In the genomic region with DNA sequence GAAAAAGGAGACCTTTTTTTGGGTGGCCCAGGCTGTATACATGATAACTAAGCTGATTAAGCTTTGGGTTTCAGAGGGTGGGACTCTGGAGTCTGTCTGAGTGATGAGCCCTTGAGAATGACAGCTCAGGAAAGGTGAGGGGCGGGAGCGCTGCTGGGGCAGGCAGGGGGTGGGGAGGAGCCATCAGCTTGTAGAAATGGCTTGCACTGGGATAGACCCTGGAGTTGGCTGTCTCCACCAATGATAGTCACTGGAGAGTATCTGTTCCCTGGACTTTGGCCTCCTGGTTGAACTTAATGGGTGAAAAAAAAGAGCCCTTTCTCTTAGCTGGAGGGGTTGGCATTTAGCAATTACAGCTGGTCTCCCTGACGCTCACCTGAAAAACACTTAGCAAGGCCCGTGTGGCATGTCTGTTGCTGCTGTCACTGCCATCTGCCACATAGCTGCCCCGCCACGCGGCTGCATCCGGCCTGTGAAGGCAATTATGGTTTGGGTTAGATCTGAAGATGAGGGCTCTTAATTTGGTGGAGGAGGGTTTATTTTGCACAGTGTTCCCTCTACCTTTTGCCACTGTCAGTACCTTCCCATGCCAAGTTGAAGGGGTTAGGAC, we compare ENCODE assay signal across 9 mouse cellular contexts. TPM values are rescaled to one million over a fixed set of nuclear protein-coding genes. Genes with fewer than 3 reads are reported as not detected.
DNase-seq lines count a peak whose midpoint lies in the region; ATAC-seq lines count a peak whose summit lies in the region.
"Had no signal": no experiment of that assay in that cellular context is flagged by ENCODE, and none has a peak within 500 bp of the region (broad histone marks: within the 10 kb centered on the region; RNA-seq: fewer than 3 reads in every experiment).

No protein-coding gene starts in this region.

- H3K36me3 ChIP-seq in liver, embryonic 15.5 days (replicated peaks), result peaks cover 15% of the 10 kb centered on the region
- peaks cover 21% of the 10 kb centered on the region for H3K36me3 ChIP-seq in liver, embryonic 11.5 days (ENCODE audit: control insufficient read depth, insufficient read depth, low read length)
- peaks cover 45% of the 10 kb centered on the region for H3K36me3 ChIP-seq in hindbrain, embryonic 14.5 days (replicated peaks; ENCODE audit: control insufficient read depth, insufficient read depth)

- intact Hi-C loops in gastrocnemius, postnatal 36 days (cut with DNase I), result no loop called here

- H3K4me2 ChIP-seq in liver, embryonic 15.5 days, result peak overlapping the region; percentile 43; the same call in 1 of the 2 replicates
- H3K4me2 ChIP-seq in liver, embryonic 11.5 days, result no peak overlapping the region
- no peak overlapping the region for H3K4me2 ChIP-seq in hindbrain, embryonic 14.5 days (replicated peaks)
- H3K4me2 ChIP-seq: limb, embryonic 15.5 days had no signal

- no peak for DNase-seq in liver, embryonic 11.5 days (ENCODE audit: low spot score)
- peak; percentile 53 for DNase-seq in cerebellum, adult 9-11 months
- DNase-seq in hindbrain, embryonic 14.5 days (ENCODE audit: low spot score), result no peak
- peak; percentile 53 for DNase-seq in naive thymus-derived CD4-positive, alpha-beta T cell, adult 2 months (ENCODE audit: low read depth)
- no peak for DNase-seq in right cerebral cortex, adult 18-20 months
- DNase-seq in gastrocnemius, postnatal 36 days, result no peak
- DNase-seq in urinary bladder, adult 2 months (ENCODE audit: low spot score), result no peak

- no peaks in the 10 kb centered on the region for H3K9me3 ChIP-seq in liver, embryonic 15.5 days (replicated peaks)
- no peaks in the 10 kb centered on the region; the same call in 1 of the 2 replicates for H3K9me3 ChIP-seq in liver, embryonic 11.5 days (ENCODE audit: control insufficient read depth, low read length)
- H3K9me3 ChIP-seq in hindbrain, embryonic 14.5 days (ENCODE audit: control insufficient read depth, low read length), result no peaks in the 10 kb centered on the region
- H3K9me3 ChIP-seq: limb, embryonic 15.5 days had no signal

- WGBS in liver, embryonic 15.5 days (ENCODE audit: insufficient replicate concordance), result 79% methylated on average over 8 of the region's 8 CpGs
- WGBS in liver, embryonic 11.5 days, result 87% methylated on average over 8 of the region's 8 CpGs
- 71% methylated on average over 8 of the region's 8 CpGs for WGBS in hindbrain, embryonic 14.5 days

- H3K4me3 ChIP-seq in liver, embryonic 15.5 days (replicated peaks), result no peak overlapping the region
- no peak overlapping the region for H3K4me3 ChIP-seq in liver, embryonic 11.5 days (ENCODE audit: low read depth, low read length)
- no peak overlapping the region for H3K4me3 ChIP-seq in hindbrain, embryonic 14.5 days (replicated peaks; ENCODE audit: low read length)
- H3K4me3 ChIP-seq: limb, embryonic 15.5 days had no signal

- 0 out of 2 replicates have a peak overlapping the region, but pooled peaks have one; percentile 24 for H3K27ac ChIP-seq in liver, embryonic 15.5 days (replicated peaks)
- no peak overlapping the region for H3K27ac ChIP-seq in liver, embryonic 11.5 days (ENCODE audit: low read depth, low read length)
- peak overlapping the region; percentile 85 for H3K27ac ChIP-seq in hindbrain, embryonic 14.5 days
- H3K27ac ChIP-seq: limb, embryonic 15.5 days had no signal

- peaks cover 40% of the 10 kb centered on the region for H3K4me1 ChIP-seq in liver, embryonic 15.5 days (replicated peaks)
- peaks cover 21% of the 10 kb centered on the region for H3K4me1 ChIP-seq in liver, embryonic 11.5 days (replicated peaks; ENCODE audit: control insufficient read depth, insufficient read depth, low read length)
- H3K4me1 ChIP-seq in hindbrain, embryonic 14.5 days (replicated peaks; ENCODE audit: control insufficient read depth, insufficient read depth, low read length), result peaks cover 34% of the 10 kb centered on the region

- peak; percentile 26; the same call in 1 of the 2 replicates for ATAC-seq in liver, embryonic 15.5 days (ENCODE audit: insufficient read depth)
- ATAC-seq in liver, embryonic 11.5 days (replicated peaks; ENCODE audit: low FRiP score), result no peak
- ATAC-seq in hindbrain, embryonic 14.5 days (ENCODE audit: low FRiP score), result 0 out of 2 replicates have a peak, but pooled peaks have one; percentile 6

- H3K9ac ChIP-seq in liver, embryonic 15.5 days, result no peak overlapping the region
- H3K9ac ChIP-seq in liver, embryonic 11.5 days (ENCODE audit: low read depth, low read length), result no peak overlapping the region
- H3K9ac ChIP-seq in hindbrain, embryonic 14.5 days, result peak overlapping the region; percentile 5; the same call in 1 of the 2 replicates
- H3K9ac ChIP-seq: limb, embryonic 15.5 days had no signal

- no peaks in the 10 kb centered on the region for H3K27me3 ChIP-seq in liver, embryonic 15.5 days
- no peaks in the 10 kb centered on the region for H3K27me3 ChIP-seq in liver, embryonic 11.5 days (replicated peaks; ENCODE audit: control insufficient read depth, insufficient read depth, low read length)
- H3K27me3 ChIP-seq in hindbrain, embryonic 14.5 days (ENCODE audit: control insufficient read depth, insufficient read depth, low read length), result no peaks in the 10 kb centered on the region
- H3K27me3 ChIP-seq: limb, embryonic 15.5 days had no signal

RNA-seq across cellular contexts. Expression of gene Slc6a6, which starts 23.5 kb away (rescaled TPM):
- polyA plus RNA-seq in liver, embryonic 15.5 days (2015; fragmentation: Nextera tagmentation; extraction: Ambion mirVana), result 19.5 and 20.1 TPM in 2 replicates
- 30.3 and 33.2 TPM in 2 replicates for polyA plus RNA-seq in liver, embryonic 11.5 days (2014; fragmentation: Nextera tagmentation; extraction: Ambion mirVana)
- polyA plus RNA-seq in hindbrain, embryonic 14.5 days (2014; fragmentation: Nextera tagmentation; extraction: Ambion mirVana), result 91.6 and 98.5 TPM in 2 replicates
- 10 to 100 TPM; 66.3 to 70.0 TPM for total RNA-seq in gastrocnemius, postnatal 36 days (2021)
- 55.0 and 73.2 TPM in 2 replicates for polyA plus RNA-seq in urinary bladder, adult 2 months (2012; rRNA removed)

Comparison
In these comparisons a context has a peak if more than half of its experiments do, and no peak if none do; other contexts are left out.
1. DNase-seq: peak in cerebellum, adult 9-11 months (single experiment) and naive thymus-derived CD4-positive, alpha-beta T cell, adult 2 months (single experiment); none in liver, embryonic 11.5 days (single experiment), hindbrain, embryonic 14.5 days (single experiment), right cerebral cortex, adult 18-20 months (single experiment), gastrocnemius, postnatal 36 days (0 of 2) and urinary bladder, adult 2 months (single experiment).